Mouse (Mus musculus) telencephalon, adult 2 months (tissue): ENCODE measurements at regions not wholly inside any gene's neighbourhood (a gene's known extent, or its start where the extent isn't known, plus 50 kb on each side); places are given as distances from the start of the nearest gene placed in this dataset.

Source experiments
- DNase-seq: peaks from one replicate; pipeline ENCODE4 v3.0.0-alpha.2; 2011; ENCODE audit warnings: low read depth, low spot score

GRCm38 (mm10) chr8:64421502-64422199 is 215.6 kb upstream of the Tll1 start:
- DNase-seq = no peak

GRCm38 (mm10) chr8:64412488-64413188 is 206.6 kb upstream of the Tll1 start:
- no peak for DNase-seq

- no peak for DNase-seq
These were observed 200.9 kb upstream of the Tll1 start for GRCm38 (mm10) chr8:64406775-64407490.

GRCm38 (mm10) chr8:64399554-64399953 is 193.5 kb upstream of the Tll1 start:
- no peak for DNase-seq

GRCm38 (mm10) chr8:64397876-64398275 is 191.8 kb upstream of the Tll1 start:
- no peak for DNase-seq

- no peak for DNase-seq
These were observed 189.7 kb upstream of the Tll1 start for GRCm38 (mm10) chr8:64395816-64396215.

- DNase-seq = no peak
These were observed 183.4 kb upstream of the Tll1 start for GRCm38 (mm10) chr8:64389488-64389887.

- no peak for DNase-seq
These were observed 182.2 kb upstream of the Tll1 start for GRCm38 (mm10) chr8:64388299-64388698.

- no peak for DNase-seq
These were observed 173.8 kb upstream of the Tll1 start for GRCm38 (mm10) chr8:64379732-64380349.

GRCm38 (mm10) chr8:64377830-64378229 is 171.8 kb upstream of the Tll1 start:
- DNase-seq = no peak

- DNase-seq = no peak
These were observed 169.4 kb upstream of the Tll1 start for GRCm38 (mm10) chr8:64375509-64375908.

- no peak for DNase-seq
These were observed 168.9 kb upstream of the Tll1 start for GRCm38 (mm10) chr8:64374980-64375379.

GRCm38 (mm10) chr8:64369973-64370372 is 163.9 kb upstream of the Tll1 start:
- no peak for DNase-seq

GRCm38 (mm10) chr8:64367906-64368305 is 161.8 kb upstream of the Tll1 start:
- no peak for DNase-seq

- no peak for DNase-seq
These were observed 160.8 kb upstream of the Tll1 start for GRCm38 (mm10) chr8:64366974-64367266.

GRCm38 (mm10) chr8:64366226-64366973 is 160.3 kb upstream of the Tll1 start:
- DNase-seq = no peak

GRCm38 (mm10) chr8:64357092-64357491 is 151.0 kb upstream of the Tll1 start:
- DNase-seq = no peak

- peak; percentile 11 for DNase-seq
These were observed 142.1 kb upstream of the Tll1 start for GRCm38 (mm10) chr8:64348082-64348646.

- DNase-seq = peak; percentile 21
These were observed 141.4 kb upstream of the Tll1 start for GRCm38 (mm10) chr8:64347490-64347889.

- DNase-seq = no peak
These were observed 140.4 kb upstream of the Tll1 start for GRCm38 (mm10) chr8:64346428-64346827.

GRCm38 (mm10) chr8:64344933-64345332 is 138.9 kb upstream of the Tll1 start:
- DNase-seq = peak; percentile 42
